Mouse (Mus musculus): ENCODE measurements around the gene Fbxw8. TPM values are rescaled to one million over a fixed set of nuclear protein-coding genes. Genes with fewer than 3 reads are reported as not detected.

Fbxw8 gene
- polyA plus RNA-seq, 1 experiment from 2014 or later: 42.9 TPM

GRCm38 (mm10) chr5:118174310-118175009 is 19.2 kb upstream of the Fbxw8 start:
- Histone ChIP-seq H3K27me3 (peaks cover 84% of the 10 kb centered on the region), H3K36me3 (no peaks in the 10 kb centered on the region), H3K27ac (no peak overlapping the region), H3K4me1 (replicated peaks) (peaks cover 31% of the 10 kb centered on the region), H3K4me2 (peak overlapping the region; percentile 56), H3K9me3 (peaks cover 8% of the 10 kb centered on the region), H3K4me3 (replicated peaks) (peak overlapping the region; percentile 30), H3K9ac (replicated peaks) (no peak overlapping the region)
- ATAC-seq (ENCODE audit: insufficient number of reproducible peaks, insufficient read depth, low FRiP score, low TSS enrichment, low read depth): no peak
- under 1% methylated on average over 22 of the region's 22 CpGs for WGBS

- under 1% methylated on average over 27 of the region's 27 CpGs for WGBS
- Histone ChIP-seq H3K4me1 (replicated peaks) (peaks cover 36% of the 10 kb centered on the region), H3K9me3 (peaks cover 8% of the 10 kb centered on the region), H3K27me3 (peaks cover 92% of the 10 kb centered on the region), H3K4me3 (replicated peaks) (peak overlapping the region; percentile 35), H3K27ac (no peak overlapping the region), H3K4me2 (peak overlapping the region; percentile 54), H3K36me3 (no peaks in the 10 kb centered on the region), H3K9ac (replicated peaks) (no peak overlapping the region)
- no peak for ATAC-seq (ENCODE audit: insufficient number of reproducible peaks, insufficient read depth, low FRiP score, low TSS enrichment, low read depth)
Measured at GRCm38 (mm10) chr5:118172078-118172723, 16.9 kb upstream of the Fbxw8 start.

GRCm38 (mm10) chr5:118171665-118172064 is 16.4 kb upstream of the Fbxw8 start:
- H3K27ac ChIP-seq: no peak overlapping the region
- WGBS: 1% methylated on average over 29 of the region's 36 CpGs

GRCm38 (mm10) chr5:118170888-118171529 is 15.7 kb upstream of the Fbxw8 start:
- no peak for ATAC-seq (ENCODE audit: insufficient number of reproducible peaks, insufficient read depth, low FRiP score, low TSS enrichment, low read depth)
- Histone ChIP-seq H3K9ac (replicated peaks) (peak overlapping the region; percentile 44; the same call in 1 of the 2 replicates), H3K9me3 (peaks cover 8% of the 10 kb centered on the region), H3K4me3 (replicated peaks) (peak overlapping the region; percentile 35), H3K27ac (no peak overlapping the region), H3K36me3 (no peaks in the 10 kb centered on the region), H3K4me1 (replicated peaks) (peaks cover 36% of the 10 kb centered on the region), H3K27me3 (peaks cover 95% of the 10 kb centered on the region), H3K4me2 (peak overlapping the region; percentile 54)
- under 1% methylated on average over 25 of the region's 25 CpGs for WGBS

More at GRCm38 (mm10) chr5:118171665-118172064, 16.4 kb upstream of the Fbxw8 start:
- H3K27me3 ChIP-seq: peaks cover 92% of the 10 kb centered on the region
- peaks cover 8% of the 10 kb centered on the region for H3K9me3 ChIP-seq
- peaks cover 36% of the 10 kb centered on the region for H3K4me1 ChIP-seq (replicated peaks)
- no peaks in the 10 kb centered on the region for H3K36me3 ChIP-seq
- H3K4me3 ChIP-seq (replicated peaks): peak overlapping the region; percentile 35
- peak overlapping the region; percentile 44 for H3K9ac ChIP-seq (replicated peaks)
- H3K4me2 ChIP-seq: peak overlapping the region; percentile 54
- ATAC-seq (ENCODE audit: insufficient number of reproducible peaks, insufficient read depth, low FRiP score, low TSS enrichment, low read depth): no peak

- Histone ChIP-seq H3K4me2 (peak overlapping the region; percentile 95), H3K36me3 (no peaks in the 10 kb centered on the region), H3K27ac (no peak overlapping the region), H3K9me3 (no peaks in the 10 kb centered on the region), H3K9ac (replicated peaks) (peak overlapping the region; percentile 47), H3K4me1 (replicated peaks) (peaks cover 32% of the 10 kb centered on the region), H3K27me3 (peaks cover 97% of the 10 kb centered on the region), H3K4me3 (replicated peaks) (peak overlapping the region; percentile 50)
- WGBS: under 1% methylated on average over 104 of the region's 117 CpGs
- ATAC-seq (ENCODE audit: insufficient number of reproducible peaks, insufficient read depth, low FRiP score, low TSS enrichment, low read depth): 0 out of 2 replicates have a peak, but pooled peaks have one; percentile 40
Measured at GRCm38 (mm10) chr5:118169222-118170221, 14.3 kb upstream of the Fbxw8 start.

GRCm38 (mm10) chr5:118167561-118167995 is 12.3 kb upstream of the Fbxw8 start:
- no peak overlapping the region for H3K27ac ChIP-seq
- no peak for ATAC-seq (ENCODE audit: insufficient number of reproducible peaks, insufficient read depth, low FRiP score, low TSS enrichment, low read depth)
- H3K9ac ChIP-seq (replicated peaks): no peak overlapping the region
- H3K9me3 ChIP-seq: no peaks in the 10 kb centered on the region
- 66% methylated on average over 8 of the region's 8 CpGs for WGBS
- no peak overlapping the region for H3K4me3 ChIP-seq (replicated peaks)
- H3K4me2 ChIP-seq: no peak overlapping the region
- H3K27me3 ChIP-seq: peaks cover 96% of the 10 kb centered on the region
- peaks cover 26% of the 10 kb centered on the region for H3K4me1 ChIP-seq (replicated peaks)
- no peaks in the 10 kb centered on the region for H3K36me3 ChIP-seq

- Histone ChIP-seq H3K4me3 (replicated peaks) (no peak overlapping the region), H3K4me1 (replicated peaks) (peaks cover 9% of the 10 kb centered on the region), H3K36me3 (no peaks in the 10 kb centered on the region), H3K9ac (replicated peaks) (no peak overlapping the region), H3K27me3 (peaks cover 96% of the 10 kb centered on the region), H3K9me3 (no peaks in the 10 kb centered on the region), H3K27ac (no peak overlapping the region), H3K4me2 (no peak overlapping the region)
- ATAC-seq (ENCODE audit: insufficient number of reproducible peaks, insufficient read depth, low FRiP score, low TSS enrichment, low read depth): no peak
Measured at GRCm38 (mm10) chr5:118165462-118165861, 10.2 kb upstream of the Fbxw8 start.

- 69% methylated on average over 12 of the region's 12 CpGs for WGBS
- H3K27me3 ChIP-seq: peaks cover 96% of the 10 kb centered on the region
Measured at GRCm38 (mm10) chr5:118164581-118164980, 9.3 kb upstream of the Fbxw8 start, which contains the start of gene Hrk. TSS of gene Hrk (plus strand) at chr5:118164648.

GRCm38 (mm10) chr5:118160691-118161090 is 5.4 kb upstream of the Fbxw8 start:
- no peaks in the 10 kb centered on the region for H3K4me1 ChIP-seq (replicated peaks)
- no peak overlapping the region for H3K27ac ChIP-seq
- peaks cover 57% of the 10 kb centered on the region for H3K27me3 ChIP-seq
- H3K4me3 ChIP-seq (replicated peaks): no peak overlapping the region
- no peaks in the 10 kb centered on the region for H3K9me3 ChIP-seq
- WGBS: 44% methylated on average over 4 of the region's 4 CpGs
- ATAC-seq (ENCODE audit: insufficient number of reproducible peaks, insufficient read depth, low FRiP score, low TSS enrichment, low read depth): no peak
- no peaks in the 10 kb centered on the region for H3K36me3 ChIP-seq
- H3K9ac ChIP-seq (replicated peaks): no peak overlapping the region
- H3K4me2 ChIP-seq: no peak overlapping the region

More at GRCm38 (mm10) chr5:118164581-118164980, 9.3 kb upstream of the Fbxw8 start, which contains the start of gene Hrk:
- no peak within 1 kb of the TSS for H3K4me3 ChIP-seq (replicated peaks)
- no peak within 1 kb of the TSS for H3K9ac ChIP-seq (replicated peaks)
- no peaks in the 10 kb centered on the region for H3K36me3 ChIP-seq
- ATAC-seq (ENCODE audit: insufficient number of reproducible peaks, insufficient read depth, low FRiP score, low TSS enrichment, low read depth): no peak
- H3K9me3 ChIP-seq: no peaks in the 10 kb centered on the region
- H3K27ac ChIP-seq: no peak within 1 kb of the TSS
- no peak within 1 kb of the TSS for H3K4me2 ChIP-seq
- peaks cover 6% of the 10 kb centered on the region for H3K4me1 ChIP-seq (replicated peaks)

- Histone ChIP-seq H3K9me3 (no peaks in the 10 kb centered on the region), H3K4me3 (replicated peaks) (no peak overlapping the region), H3K4me2 (no peak overlapping the region), H3K27me3 (peaks cover 23% of the 10 kb centered on the region), H3K9ac (replicated peaks) (no peak overlapping the region), H3K36me3 (peaks cover 15% of the 10 kb centered on the region), H3K4me1 (replicated peaks) (peaks cover 16% of the 10 kb centered on the region), H3K27ac (no peak overlapping the region)
- ATAC-seq (ENCODE audit: insufficient number of reproducible peaks, insufficient read depth, low FRiP score, low TSS enrichment, low read depth): no peak
- 52% methylated on average over 4 of the region's 4 CpGs for WGBS
Measured at GRCm38 (mm10) chr5:118156976-118157375, 1.7 kb upstream of the Fbxw8 start.

Measured in limb, embryonic 12.5 days (tissue).